Mouse (Mus musculus): ENCODE measurements at regions not wholly inside any gene's neighbourhood (a gene's known extent, or its start where the extent isn't known, plus 50 kb on each side); places are given as distances from the start of the nearest gene placed in this dataset.

DNA sequence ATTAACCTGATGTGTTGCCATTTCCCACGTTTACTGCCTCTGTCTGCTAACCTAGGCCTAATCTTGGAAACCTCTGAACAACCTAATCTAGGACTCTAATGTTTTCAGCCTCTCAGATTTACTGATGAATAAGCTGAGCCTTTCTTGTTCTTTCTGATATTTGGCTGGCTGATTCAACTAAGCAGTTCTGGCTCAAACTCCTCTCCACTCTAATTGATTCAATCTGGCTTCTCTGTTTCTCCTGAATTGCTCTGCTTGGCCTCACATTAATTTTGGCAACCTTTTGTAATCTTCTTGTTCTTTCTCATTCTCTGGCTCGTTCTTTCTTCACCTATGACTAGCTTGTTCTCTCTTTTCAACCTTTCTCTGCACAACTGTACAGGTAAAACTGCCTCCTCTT lies 1561.2 kb upstream of the Zeb2 start:
- DNase-seq = no peak

DNA sequence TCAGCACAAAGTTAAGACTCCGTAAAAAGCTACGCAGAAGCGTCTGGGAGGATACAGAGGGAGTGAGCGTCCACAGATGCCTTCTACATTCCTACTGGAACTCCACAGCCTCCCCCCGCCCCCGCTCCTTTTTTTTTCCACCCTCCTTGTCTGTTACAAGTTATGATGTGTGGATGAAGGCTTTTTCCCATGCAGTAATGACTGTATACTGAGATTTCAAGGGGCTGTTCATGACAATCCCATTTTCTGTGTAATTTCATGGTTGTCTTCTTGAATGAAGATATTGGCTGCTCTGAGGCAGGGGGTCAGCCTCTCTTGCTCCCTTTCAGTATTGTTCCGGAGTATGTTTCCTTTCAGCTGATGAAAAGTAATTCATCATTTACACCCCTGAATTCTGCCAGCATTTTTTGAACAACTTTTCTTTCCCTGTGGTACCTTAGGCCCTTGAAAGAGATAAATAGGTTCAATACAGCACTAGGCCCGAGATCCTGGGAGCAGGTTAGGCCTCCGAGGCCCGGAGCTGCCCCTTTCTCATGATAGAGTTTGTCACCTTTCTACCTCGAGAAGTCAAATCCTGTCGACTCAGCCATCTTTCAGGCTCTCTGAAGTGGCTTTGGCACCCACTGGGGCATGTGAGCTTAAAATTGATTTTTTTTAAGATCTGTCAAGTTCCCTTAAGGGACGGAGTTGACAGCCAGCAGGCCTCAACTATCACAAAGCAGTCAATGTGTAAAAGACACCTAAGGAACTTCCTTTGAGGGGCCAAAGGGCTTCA lies 1552.5 kb upstream of the Zeb2 start:
- DNase-seq = no peak

DNA sequence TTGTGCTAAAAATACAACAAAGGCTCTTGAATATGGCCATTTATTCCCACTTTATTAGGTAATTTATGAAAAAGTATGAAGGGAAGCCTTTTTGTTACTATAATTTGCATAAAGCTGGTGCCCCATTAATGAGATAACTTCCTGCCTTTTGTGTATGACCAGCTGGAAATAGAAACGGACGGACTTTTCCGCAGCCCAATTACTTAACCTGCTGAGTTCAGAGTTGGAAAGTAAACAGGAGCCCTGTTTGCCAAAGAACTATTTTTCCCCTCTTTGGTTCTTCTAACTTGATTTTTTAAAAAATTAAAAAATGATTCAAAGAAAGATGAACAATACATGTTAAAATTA lies 1549.8 kb upstream of the Zeb2 start:
- no peak for DNase-seq

DNA sequence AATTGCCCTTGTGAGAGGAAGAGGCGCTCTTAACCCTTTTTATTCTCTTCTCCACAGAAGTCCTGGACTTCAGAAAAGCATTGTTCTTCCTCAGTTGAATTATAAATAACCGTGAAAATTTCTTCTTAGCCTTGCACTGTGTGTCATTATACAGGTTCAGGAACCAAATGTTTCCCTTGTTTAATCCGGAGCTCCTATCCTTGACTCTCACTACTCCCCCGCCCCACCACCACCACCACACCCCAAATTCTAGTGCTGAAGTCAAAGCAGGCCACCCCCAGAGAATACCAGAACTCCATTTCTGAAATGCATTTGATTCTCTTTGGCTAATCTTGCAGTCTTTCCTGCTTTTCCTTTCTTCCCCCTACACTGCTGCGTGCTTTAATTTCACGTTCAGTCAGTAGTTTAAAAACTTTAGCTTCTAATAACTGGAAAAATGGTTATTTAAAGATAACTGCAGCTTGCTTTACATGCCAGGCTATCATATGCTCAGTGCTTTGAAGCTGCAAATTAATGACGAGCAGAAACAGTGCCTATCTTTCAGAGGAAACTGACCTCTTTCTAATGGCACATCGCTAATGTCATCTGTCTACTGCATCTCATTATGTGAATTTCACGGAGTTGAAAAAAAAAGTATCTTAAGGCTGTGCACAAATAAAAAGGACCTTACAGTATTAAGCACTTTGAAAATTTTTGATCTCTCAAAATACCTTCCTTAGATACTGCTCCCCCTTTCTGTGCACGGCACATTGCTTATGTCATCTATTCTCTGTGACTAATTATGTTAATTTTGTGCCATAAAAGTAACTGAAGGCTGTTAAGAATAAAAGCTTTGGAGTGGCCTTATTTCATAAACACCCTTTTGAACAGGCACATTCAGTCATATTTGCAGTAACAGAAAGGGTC lies 1549.1 kb upstream of the Zeb2 start:
- DNase-seq = no peak

DNA sequence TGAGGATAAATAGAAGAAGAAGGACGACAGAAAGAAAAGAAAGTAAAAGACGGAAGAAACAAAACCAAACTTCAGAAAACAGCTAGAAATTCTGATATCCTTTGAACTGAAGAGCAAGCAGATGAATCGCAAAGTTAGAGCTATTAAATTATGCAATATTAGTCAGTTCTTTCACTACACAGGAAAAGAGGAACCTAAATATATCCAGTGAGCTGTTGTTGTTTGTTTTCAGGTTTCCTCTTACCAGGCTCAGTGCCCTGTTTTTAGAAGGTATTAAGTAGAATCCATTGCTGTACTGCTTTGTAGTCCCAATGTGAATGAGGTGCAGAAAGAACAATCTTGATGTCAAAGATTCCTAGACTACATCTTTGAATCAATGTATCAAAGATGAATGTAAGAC lies 1544.7 kb upstream of the Zeb2 start:
- no peak for DNase-seq

DNA sequence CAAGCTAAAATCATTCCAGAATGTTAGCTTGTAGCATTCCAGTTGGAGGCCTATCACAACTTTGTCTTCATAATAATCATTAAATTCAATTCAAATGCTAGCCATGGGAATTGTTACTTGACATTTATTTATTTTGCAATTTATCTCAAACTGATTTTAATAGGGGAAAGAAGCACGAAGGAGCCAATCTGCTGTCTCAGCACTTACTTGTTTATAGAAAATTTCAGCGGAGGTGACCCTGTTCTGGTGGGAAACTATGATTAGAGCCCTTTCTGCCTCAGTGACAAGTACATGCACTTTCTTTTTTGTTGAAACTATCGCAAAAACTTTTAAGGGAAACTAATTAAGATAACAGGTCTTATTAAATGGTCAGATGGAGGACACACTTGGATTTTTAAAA lies 1543.4 kb upstream of the Zeb2 start:
- DNase-seq = no peak

DNA sequence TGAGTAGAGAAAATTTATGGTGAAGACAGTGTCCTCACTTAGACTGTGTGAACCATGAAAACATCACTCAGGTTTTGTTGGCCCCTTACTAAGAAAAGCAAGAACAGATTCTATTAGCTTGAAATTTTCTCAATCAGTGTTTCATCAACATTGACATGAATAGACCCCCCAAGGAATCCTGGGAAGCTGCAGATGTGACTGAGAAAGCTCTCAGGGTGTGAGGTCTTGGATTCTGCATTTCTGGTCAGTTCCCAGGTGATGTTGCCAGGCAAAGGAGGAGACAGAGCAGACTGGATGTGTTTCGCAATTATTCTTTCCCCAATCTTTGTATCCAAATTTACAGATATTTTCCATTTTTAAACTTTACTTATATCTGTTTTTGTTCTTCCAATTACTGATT lies 1538.1 kb upstream of the Zeb2 start:
- no peak for DNase-seq

DNA sequence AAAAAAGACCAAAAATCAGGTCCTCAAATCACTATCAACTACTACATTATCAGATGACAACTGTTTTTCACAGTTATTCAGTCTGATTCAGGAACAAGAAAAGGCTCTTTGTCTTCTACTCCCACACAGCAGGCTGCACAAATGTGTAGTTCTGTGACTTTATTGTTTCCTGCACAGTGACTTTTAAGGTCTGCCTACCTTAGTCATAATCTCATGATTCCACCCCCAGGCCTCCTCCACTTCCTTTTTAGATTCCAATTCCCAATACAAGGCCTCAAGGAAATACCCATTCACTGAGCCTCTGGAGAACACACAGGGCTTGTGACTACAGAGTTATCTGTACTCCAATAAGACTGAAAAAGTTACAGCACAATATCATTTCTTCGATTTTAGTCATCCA lies 1535.4 kb upstream of the Zeb2 start:
- DNase-seq = no peak

DNA sequence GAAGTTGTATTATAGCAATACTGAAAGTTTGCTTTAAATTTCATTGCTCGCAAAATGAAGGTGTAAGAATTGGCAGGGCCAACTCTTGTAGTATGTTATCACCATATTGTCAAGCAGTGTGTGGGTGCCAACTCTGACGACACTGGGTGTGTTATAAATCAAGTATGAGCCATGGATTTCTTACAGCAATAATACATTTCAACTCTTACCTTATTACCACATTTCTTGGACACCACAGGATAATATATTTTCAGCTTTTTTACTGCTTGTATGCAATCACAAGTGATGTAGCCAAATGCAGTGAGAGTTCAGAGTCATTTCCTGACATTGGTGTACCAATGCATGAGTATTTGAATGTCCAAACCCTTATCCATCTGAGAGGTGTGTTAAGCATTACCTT lies 1529.2 kb upstream of the Zeb2 start:
- no peak for DNase-seq

DNA sequence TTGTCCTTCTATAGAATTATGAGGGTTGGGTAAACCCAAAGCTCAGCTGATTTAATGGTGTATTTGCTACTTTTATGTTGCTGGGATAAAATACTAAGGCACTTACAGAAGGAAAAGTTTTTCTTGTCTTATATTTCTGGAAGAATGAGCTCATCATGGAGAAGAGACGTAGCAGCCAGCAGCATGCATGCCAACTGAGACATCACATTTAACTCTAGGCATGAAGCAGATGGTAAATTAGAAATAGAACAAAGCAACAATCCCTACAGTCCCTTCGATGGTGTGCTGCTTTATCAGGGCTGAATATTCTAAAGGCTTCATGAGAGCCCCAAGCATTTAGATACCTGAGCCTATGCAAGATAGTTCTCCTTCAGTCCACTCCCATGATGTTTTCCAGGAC lies 1492.0 kb upstream of the Zeb2 start:
- no peak for DNase-seq

DNA sequence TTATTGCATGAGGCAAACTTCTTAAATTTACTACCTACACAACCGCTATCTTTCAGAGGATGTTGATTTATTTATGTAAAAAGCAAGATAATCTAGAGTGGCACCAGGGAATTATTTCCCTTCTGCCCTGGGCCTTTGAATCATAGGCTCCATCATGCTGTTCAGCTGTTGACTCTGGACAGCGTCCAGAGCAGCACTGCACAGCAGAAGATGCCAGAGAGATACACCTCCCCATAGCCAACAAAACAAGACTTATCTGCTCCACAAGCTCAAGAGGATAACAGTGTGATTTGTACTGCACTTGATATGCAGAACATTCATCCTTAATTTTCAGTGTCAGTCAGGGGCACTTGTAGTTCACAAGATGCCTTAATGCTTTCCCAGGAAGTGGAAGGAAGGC lies 1464.6 kb upstream of the Zeb2 start:
- DNase-seq = no peak

DNA sequence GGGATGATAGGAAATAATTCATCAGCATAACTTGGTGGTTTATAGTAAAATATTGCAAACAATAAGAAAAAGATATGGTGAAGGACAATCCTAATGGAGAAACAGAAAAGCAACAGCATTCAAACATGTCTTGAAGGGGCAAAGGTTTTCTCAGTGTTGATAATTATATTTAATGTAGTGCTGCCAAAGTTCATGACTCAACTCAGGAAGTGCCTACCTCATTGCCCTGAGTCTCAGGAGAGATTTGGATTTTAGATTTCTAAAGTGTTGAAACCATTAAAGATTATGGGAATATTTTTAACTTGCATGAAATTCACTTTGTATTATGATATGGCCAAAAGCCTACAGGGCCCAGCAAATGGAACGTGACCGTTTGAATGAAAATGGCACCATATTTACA lies 1453.2 kb upstream of the Zeb2 start:
- DNase-seq = no peak

DNA sequence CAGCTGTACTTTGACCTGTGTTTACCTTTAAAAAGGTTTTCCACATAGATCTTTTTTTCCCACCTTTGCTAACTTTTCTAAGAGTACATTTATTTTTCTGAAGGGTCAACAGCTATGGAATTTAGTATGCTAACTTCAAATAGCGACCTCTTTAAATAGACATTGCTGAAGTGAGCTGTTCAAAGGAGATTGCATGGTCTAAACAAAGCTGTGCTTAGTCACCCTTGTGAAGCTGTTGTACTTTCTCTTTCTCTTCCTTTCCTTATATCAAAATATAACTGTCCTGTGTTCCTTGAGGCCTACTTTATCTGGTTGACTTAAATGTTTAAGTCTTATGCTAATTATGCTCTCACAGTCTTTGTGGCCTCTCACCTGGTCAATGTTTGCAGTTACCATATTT lies 1416.2 kb upstream of the Zeb2 start:
- no peak for DNase-seq

DNA sequence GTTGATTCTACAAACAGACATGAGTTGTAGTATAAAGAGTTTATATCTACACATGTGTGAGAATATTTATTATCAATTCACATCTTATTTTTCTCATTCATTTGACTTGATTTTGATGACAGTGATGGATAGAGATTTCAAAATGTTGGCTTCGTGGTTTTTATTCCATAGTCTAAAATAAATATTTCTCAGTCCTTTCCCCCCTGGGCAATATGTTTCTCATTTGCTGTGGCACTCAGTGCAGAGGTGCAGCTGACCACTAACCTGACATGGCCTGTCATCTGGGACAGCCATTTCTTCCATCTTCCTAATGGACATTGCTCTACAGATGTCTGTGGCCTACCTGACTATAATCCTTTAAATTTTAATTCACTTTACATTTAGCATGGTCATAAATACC lies 1413.5 kb upstream of the Zeb2 start:
- DNase-seq = no peak

DNA sequence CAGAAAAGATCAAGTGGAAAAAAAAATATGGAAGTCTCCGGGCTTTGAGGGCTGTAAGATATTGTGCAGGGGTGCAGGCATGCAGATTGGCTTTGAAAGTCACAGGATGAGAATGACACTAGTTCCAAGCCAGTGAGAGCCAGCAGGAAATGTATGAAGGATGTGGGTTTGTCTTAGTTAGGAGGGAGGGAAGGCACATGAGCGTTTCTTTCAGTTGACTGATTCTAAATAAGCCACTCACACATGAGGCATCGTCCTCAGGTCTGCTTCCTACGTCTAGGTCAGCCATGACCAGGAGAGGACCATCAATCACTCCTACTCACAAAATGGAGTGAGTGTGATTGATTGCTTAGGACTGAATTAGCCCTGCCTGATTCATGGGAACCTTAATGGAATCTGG lies 1408.0 kb upstream of the Zeb2 start:
- no peak for DNase-seq

DNA sequence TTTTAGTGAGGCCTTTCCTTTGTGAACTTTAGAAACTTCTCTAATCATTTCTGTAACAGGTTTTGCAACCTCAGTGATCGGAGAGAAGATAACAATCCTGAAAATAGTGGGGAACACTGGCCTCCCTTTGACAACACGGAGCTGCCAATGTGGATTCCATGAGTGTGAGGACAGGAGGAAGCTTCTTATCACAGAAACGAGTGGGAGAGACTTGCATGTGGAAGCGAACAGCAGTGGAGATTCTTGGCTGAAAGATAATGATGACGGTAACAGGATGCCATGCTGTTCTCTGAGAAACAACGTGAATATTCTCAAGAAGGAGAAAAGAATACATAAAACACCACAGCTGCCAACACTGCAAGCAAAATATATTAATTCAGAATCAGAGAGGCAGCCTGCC lies 1407.4 kb upstream of the Zeb2 start:
- no peak for DNase-seq

DNA sequence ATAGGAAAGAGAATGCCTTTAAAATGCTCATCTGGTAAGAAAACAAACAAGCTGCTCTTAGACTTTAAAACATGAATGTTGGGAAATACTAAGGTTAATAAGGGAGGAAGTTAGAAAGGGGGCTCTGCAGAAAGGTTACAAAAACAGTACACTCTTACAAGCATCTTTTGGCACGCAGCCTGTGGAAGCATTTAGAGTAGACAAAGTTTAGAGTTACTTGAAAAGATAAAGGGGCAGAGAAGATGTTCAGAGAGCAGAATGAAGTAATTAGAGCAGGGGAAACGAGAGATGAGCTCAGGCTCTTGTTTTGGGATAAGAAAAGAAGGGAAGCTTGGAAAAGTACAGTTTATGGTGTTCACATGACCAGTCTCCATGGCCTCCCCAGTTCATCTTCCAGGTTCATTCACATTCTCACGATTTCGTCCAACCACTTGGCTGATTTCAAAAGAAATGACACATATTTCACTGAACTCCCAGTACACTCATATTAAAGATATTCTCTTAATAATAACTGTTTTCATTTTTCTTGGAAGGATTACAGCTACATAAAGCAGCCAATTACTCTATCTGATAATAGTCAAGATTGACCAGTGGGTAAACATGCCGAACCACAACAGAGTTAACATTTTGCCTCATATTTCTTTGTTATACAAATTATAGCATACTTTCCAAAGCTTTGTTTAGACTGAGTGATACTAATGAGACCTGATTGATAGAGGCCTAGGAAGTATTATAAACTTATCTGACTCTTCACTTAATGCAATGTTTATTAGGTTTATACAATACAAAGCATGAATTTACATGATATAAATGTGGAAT lies 1404.2 kb upstream of the Zeb2 start:
- DNase-seq = no peak

DNA sequence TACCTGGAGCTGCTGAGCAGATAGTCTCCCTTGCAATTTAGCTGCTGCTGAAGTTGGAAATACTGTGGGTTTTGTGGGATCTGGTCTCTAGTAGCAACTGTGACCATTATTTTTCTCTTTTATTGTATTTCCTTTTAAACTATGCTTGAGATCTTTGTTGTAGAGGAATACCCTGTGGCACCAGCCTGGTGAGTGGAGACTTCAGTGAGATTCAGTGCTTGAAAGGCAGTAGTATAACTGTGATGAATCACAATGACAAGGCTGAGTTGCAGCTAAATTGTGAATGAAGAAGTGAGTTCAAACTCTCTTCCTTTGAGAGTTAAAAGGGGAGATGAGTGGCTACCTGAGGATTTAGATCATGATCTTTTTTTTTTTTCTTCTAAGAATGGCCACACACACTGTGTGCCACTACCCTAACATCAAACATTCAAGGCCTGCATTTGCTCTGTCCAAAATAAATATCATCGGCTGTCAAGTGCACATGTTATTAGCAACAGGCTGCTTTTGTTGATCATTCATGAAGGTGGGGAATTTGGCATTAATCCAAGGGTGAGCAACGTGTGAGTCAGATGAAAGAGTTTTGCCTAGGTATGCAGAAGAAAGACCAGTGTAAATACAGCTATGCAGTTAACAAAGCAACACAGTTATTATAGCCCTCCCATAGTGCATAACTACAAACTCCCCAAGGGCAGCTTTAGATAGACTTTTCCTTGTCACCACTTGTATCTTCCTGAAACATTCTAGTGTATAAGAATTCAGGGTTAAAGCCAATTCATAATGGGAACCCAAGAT lies 1395.2 kb upstream of the Zeb2 start:
- no peak for DNase-seq

DNA sequence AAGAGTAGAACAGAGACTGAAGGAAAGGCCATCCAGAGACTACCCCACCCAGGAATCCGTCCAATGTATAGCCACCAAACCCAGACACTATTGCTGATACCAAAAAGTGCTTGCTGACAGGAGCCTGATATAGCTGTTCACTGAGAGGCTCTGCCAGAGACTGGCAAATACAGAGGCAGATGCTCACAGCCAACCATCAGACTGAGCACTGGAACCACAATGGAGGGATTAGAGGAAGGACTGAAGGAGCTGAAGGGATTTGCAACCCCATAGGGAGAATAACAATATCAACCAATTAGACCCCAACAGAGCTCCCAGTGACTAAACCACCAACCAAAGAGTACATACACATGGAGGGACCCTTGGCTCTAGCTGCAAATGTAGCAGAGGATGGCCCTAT lies 1389.8 kb upstream of the Zeb2 start:
- no peak for DNase-seq

DNA sequence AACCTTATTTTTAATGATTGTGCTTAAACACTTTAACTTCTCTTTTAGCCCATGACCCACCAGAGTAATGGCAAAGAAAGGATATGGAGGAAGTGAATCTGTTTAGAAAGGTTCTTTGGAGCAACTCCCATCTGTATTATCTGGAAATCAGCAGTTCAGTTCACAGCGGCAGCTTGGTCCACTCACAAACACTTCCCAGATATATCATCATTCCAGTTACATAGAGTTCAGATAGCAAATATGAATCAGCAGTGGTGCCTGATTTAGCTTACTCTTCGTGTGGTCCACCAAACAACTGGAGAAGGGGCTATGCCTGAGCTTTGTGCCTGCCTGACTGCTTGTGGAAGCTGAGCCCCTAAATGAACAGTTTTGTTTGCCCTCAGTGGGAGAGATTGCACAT lies 1385.9 kb upstream of the Zeb2 start:
- DNase-seq = no peak

DNA sequence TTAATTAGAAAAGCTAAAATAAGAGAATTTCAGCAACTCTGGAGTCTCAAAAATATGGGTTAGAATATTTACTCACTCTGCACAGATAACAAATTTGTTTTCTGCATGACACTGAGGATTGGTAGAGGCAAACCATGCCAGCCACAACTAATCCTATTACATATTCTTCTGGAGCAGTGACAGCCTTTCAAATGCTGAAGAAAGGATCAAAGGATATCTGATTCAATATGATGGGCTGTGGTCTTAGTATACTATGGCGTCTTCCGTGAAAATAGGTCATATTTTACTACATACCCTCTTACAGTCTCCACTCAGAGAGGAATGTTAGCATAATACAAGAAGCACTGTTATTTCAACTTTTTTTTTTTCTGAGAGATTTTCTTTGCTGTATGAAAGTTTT lies 1375.1 kb upstream of the Zeb2 start:
- DNase-seq = no peak

DNA sequence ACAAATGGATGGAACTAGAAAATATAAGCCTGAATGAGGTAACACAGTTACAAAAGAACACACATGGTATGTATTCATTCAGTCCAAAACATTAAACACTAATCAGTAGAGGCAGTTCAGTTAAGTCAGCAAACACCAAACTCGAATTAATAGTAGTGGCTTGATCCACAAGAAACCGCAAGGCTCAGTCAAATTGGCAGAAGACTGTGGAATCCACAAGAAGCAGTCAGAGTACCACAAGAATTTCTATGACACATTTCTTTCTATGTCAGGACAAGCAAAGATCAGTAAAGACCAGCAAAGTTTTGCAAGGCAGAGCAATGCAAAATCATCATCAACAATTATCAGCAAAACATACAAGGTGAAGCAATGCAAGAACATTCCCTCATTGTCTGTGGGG lies 1373.9 kb upstream of the Zeb2 start:
- DNase-seq = no peak

Measured in right cerebral cortex, postnatal 14 days (tissue).